Mouse (Mus musculus) limb, embryonic 12.5 days (tissue): ENCODE measurements around the gene Fam171a1. TPM values are rescaled to one million over a fixed set of nuclear protein-coding genes. Genes with fewer than 3 reads are reported as not detected.
"Not testable (repeated sequence)": the region's sequence is repeated elsewhere in the genome, so short reads cannot be mapped to it uniquely, and the experiment has no call there.

Source experiments
- ATAC-seq: fragments of 200-750 bp; cut with Nextera tagmentation; 2 replicates; pipeline ENCODE4 v1.8.0; 2017; ENCODE audit warnings: low read depth, moderate TSS enrichment; ENCODE audit not compliant: insufficient number of reproducible peaks, insufficient read depth, low FRiP score, low TSS enrichment
- H3K27ac ChIP-seq: fragments of 300-500 bp; sonication (generic); 2 replicates; pipeline ENCODE4 v1.5.1; 2016; ENCODE audit warnings: mild to moderate bottlenecking, moderate library complexity
- H3K27me3 ChIP-seq: fragments of 300-500 bp; sonication (generic); 2 replicates; pipeline ENCODE4 v1.6.1; 2016; ENCODE audit warnings: mild to moderate bottlenecking, moderate library complexity
- H3K36me3 ChIP-seq: fragments of 300-500 bp; sonication (generic); 2 replicates; pipeline ENCODE4 v1.6.1; 2016; ENCODE audit warnings: mild to moderate bottlenecking, moderate library complexity
- H3K4me1 ChIP-seq: fragments of 300-500 bp; sonication (generic); replicated peaks from 2 replicates; pipeline ENCODE4 v1.6.1; 2016
- H3K4me2 ChIP-seq: fragments of 300-500 bp; sonication (generic); 2 replicates; pipeline ENCODE4 v1.6.1; 2016; ENCODE audit warnings: mild to moderate bottlenecking, moderate library complexity
- H3K4me3 ChIP-seq: fragments of 300-500 bp; sonication (generic); replicated peaks from 2 replicates; pipeline ENCODE4 v1.5.1; 2016; ENCODE audit warnings: mild to moderate bottlenecking
- H3K9ac ChIP-seq: fragments of 300-500 bp; sonication (generic); replicated peaks from 2 replicates; pipeline ENCODE4 v1.6.1; 2016; ENCODE audit warnings: mild to moderate bottlenecking, moderate library complexity
- H3K9me3 ChIP-seq: fragments of 300-500 bp; sonication (generic); 2 replicates; pipeline ENCODE4 v1.6.1; 2016; ENCODE audit warnings: mild to moderate bottlenecking, moderate library complexity
- WGBS: fragments of 180-500 bp; shearing (Covaris S2); methylation state at CpG from one replicate; pipeline ENCODE4 v1.1.7; 2016; 5-methylcytosine and 5-hydroxymethylcytosine counted together
- polyA plus RNA-seq: library from polyadenylated mRNA; unstranded; fragments of >200 nt; fragmentation: Nextera tagmentation; extraction: Ambion mirVana; gene quantifications from 2 replicates; pipeline ENCODE4 v1.2.1, GENCODE M21; 2016

Fam171a1 gene
- polyA plus RNA-seq, 1 experiment from 2014 or later, result 40.9 TPM

DNA sequence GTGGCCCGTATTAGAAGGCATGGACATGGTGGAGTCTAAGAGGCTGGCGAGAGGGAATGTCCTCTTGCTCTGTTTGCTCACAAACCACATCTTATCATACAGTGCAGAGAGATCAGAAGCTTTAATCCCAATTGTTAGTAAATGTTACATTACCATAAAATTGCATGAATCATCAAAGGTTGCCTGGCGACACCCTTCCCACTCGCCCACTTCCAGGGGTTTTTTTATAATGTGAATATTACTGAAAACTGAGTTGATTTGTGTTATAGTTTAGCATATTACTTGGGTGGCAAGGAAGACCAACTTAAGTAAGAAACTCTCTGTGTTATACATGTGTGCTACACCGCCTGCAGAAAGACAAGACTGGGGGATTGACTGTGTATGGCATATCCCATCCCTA, 60.9 kb downstream of the Fam171a1 start:
- no peak overlapping the region for H3K4me3 ChIP-seq
- no peak overlapping the region for H3K4me2 ChIP-seq
- WGBS, result 94% methylated on average over 5 of the region's 5 CpGs
- no peaks in the 10 kb centered on the region for H3K27me3 ChIP-seq
- peaks cover 9% of the 10 kb centered on the region; the same call in 1 of the 2 replicates for H3K4me1 ChIP-seq
- no peak for ATAC-seq
- H3K9ac ChIP-seq, result no peak overlapping the region
- H3K9me3 ChIP-seq, result no peaks in the 10 kb centered on the region
- peaks cover 16% of the 10 kb centered on the region for H3K36me3 ChIP-seq
- no peak overlapping the region for H3K27ac ChIP-seq

DNA sequence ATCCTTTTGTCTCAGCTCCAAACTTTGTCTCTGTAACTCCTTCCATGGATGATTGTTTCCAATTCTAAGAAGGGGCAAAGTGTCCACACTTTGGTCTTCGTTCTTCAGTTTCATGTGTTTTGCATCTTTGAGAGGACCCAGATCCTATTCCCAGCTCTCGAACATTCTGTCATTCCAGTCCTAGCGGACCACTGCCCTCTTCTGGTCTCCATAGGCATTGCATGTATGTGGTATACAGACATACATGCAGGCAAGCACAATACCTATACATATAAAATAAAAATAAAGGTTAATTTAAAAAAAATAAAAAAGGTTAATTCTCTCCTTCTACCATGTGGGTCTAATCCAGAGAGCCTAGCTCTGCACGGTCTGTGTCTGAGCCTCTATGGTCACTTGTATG, 62.0 kb downstream of the Fam171a1 start:
- ATAC-seq, H3K4me2 ChIP-seq, H3K4me3 ChIP-seq, H3K4me1 ChIP-seq, H3K27ac ChIP-seq, H3K9me3 ChIP-seq, H3K27me3 ChIP-seq, H3K9ac ChIP-seq: not testable (repeated sequence)
- H3K36me3 ChIP-seq, result peaks cover 22% of the 10 kb centered on the region
- WGBS, result 89% methylated on average over 4 of the region's 4 CpGs

DNA sequence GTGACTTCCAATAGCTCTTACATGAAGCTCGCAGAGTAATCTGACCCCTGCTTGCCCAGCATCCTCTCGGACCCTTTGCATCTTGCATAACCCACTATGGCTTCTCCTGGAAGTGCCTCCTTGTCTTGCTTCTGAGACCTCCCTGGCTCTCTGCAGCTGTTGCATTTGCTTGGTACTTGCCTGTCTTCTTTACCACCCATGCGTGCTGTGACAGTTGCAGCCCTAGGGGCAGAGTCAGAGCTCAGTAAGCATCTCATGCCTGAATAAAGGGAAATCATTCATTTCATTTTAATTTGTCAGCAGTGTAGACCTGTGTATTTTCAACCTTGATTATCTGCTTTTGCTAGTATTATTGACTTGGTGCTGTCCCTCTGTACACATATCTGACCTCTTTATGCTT, 62.7 kb downstream of the Fam171a1 start:
- Histone ChIP-seq H3K4me2 (no peak overlapping the region), H3K27me3 (no peaks in the 10 kb centered on the region), H3K36me3 (peaks cover 26% of the 10 kb centered on the region), H3K4me3 (no peak overlapping the region), H3K27ac (no peak overlapping the region), H3K9me3 (no peaks in the 10 kb centered on the region), H3K4me1 (peaks cover 9% of the 10 kb centered on the region; the same call in 1 of the 2 replicates), H3K9ac (no peak overlapping the region)
- ATAC-seq, result no peak
- WGBS, result 72% methylated on average over 3 of the region's 3 CpGs

DNA sequence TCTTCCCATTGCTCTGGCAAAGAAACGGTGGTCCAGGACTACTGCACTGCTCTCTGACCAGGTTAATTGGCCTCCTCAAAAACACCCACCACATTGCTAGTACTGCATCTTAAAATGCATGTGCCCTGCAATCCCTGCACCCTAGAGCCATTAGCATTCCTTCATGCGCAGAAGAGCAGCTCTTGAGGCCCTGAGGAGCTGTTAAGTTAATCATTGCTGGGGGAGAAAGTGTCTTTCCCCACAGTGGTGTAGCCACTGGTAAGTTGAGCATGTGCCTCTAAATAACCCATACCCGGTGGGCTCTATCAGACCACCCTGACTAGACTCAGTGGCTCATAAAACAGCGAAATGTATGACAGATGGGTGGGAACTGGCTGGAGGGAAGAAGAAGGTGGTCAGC, 66.5 kb downstream of the Fam171a1 start:
- Histone ChIP-seq H3K27me3 (no peaks in the 10 kb centered on the region), H3K9me3 (no peaks in the 10 kb centered on the region), H3K4me2 (no peak overlapping the region), H3K27ac (no peak overlapping the region), H3K9ac (no peak overlapping the region), H3K36me3 (peaks cover 30% of the 10 kb centered on the region), H3K4me3 (no peak overlapping the region), H3K4me1 (peaks cover 9% of the 10 kb centered on the region; the same call in 1 of the 2 replicates)
- 70% methylated on average over 4 of the region's 4 CpGs for WGBS
- ATAC-seq, result no peak

DNA sequence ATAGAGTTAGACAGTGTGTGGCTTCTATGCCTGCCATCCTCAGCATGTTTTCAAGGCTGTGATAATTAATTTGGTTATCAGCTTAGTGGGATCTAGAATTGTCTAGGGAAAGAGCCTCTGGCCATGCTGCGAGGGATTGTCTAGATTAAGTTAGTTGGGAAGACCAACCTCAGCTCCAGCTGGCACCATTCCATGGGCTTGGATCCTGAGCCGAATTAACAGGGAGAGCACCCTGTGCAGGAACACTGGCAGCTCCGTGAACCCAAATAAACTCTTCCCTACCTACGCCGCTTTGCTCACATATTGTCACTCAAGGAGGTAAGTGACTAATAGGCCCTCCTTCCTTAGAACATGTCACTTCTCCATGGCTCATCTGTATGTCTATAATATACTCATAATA, 69.6 kb downstream of the Fam171a1 start:
- Histone ChIP-seq H3K27me3 (no peaks in the 10 kb centered on the region), H3K36me3 (peaks cover 39% of the 10 kb centered on the region), H3K4me3 (no peak overlapping the region), H3K27ac (no peak overlapping the region), H3K9ac (no peak overlapping the region), H3K9me3 (no peaks in the 10 kb centered on the region), H3K4me2 (no peak overlapping the region), H3K4me1 (peaks cover 7% of the 10 kb centered on the region; the same call in 1 of the 2 replicates)
- WGBS, result 88% methylated on average over 5 of the region's 5 CpGs
- no peak for ATAC-seq

DNA sequence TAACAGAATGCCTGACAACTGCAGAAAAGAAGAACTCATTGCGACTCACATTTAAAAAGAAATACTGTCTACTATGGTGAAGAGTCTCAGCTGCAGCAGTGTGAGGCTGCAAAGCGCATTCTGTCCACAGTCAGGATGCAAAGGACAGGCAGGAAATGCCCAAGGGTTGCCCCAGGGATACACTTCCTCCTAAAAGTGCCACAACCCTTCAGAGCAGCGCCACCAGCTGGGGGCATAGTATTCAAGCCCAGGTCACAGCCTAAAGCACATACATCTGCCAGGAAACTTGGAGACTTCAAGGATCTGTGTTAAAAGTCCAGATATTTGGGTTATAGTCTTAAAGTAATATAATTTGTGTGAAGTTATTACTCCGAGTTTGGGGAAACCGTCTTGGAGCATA, 71.3 kb downstream of the Fam171a1 start:
- H3K4me3 ChIP-seq, result no peak overlapping the region
- H3K9me3 ChIP-seq, result no peaks in the 10 kb centered on the region
- WGBS, result 87% methylated on average over 5 of the region's 5 CpGs
- H3K4me2 ChIP-seq, result no peak overlapping the region
- no peak for ATAC-seq
- peaks cover 37% of the 10 kb centered on the region for H3K36me3 ChIP-seq
- H3K27ac ChIP-seq, result no peak overlapping the region
- no peaks in the 10 kb centered on the region for H3K4me1 ChIP-seq
- H3K9ac ChIP-seq, result no peak overlapping the region
- H3K27me3 ChIP-seq, result no peaks in the 10 kb centered on the region

DNA sequence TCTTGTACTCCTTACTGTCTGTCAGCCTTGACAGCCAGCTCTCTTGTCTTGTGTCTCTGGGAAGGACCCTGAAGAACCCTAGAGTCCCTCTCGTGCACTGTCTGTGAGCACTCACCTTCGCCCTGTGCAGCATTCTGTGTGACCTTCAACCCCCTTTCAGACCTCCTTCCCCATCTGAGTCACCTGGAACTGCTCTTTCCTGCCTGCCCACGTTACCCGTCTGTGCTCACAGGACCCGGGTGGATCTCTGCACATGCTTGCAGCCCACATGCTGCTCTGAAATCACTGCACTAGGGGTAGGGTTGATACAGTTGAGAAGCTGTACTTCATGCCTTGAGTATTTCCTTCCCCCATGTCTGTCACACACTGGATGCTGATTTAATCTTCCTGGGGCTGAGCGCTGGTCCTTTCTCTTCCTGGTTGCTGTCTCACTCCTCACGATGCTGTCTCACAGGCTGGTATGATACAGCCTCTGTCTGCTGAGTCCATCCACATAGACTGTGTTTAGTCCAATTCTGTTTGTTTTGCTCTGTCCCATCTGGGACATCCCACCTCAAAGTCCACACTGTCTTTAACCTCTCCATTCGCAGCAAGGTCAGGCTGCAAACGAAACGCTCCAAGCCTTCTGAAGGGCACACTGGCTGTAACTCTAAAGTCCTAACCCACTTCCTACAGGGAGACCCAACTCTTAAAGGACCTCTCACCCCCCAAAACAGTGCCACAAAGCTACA, 74.9 kb downstream of the Fam171a1 start:
- H3K27ac ChIP-seq, result no peak overlapping the region
- WGBS, result 89% methylated on average over 10 of the region's 10 CpGs
- no peak overlapping the region for H3K9ac ChIP-seq
- H3K4me2 ChIP-seq, result no peak overlapping the region
- no peak for ATAC-seq
- no peaks in the 10 kb centered on the region for H3K27me3 ChIP-seq
- H3K9me3 ChIP-seq, result no peaks in the 10 kb centered on the region
- no peak overlapping the region for H3K4me3 ChIP-seq
- peaks cover 36% of the 10 kb centered on the region for H3K36me3 ChIP-seq
- H3K4me1 ChIP-seq, result no peaks in the 10 kb centered on the region

DNA sequence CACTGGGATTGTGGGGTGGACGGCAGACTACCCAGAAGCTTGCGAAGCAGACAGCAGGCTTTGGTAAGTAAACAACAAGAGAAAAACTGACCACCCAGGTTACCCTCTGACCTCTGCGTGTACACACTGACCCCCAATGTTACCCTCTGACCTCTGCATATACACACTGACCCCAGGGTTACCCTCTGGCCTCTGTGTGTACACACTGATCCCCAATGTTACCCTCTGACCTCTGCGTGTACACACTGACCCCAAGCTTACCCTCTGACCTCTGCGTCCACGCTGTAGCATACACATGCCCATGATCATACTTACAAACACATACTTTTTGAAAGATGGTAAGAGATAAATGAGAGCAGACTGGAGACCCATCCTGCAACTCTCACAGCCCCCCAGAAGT, 77.1 kb downstream of the Fam171a1 start:
- H3K4me1 ChIP-seq, result no peaks in the 10 kb centered on the region
- no peak overlapping the region for H3K4me2 ChIP-seq
- H3K9ac ChIP-seq, result no peak overlapping the region
- H3K27me3 ChIP-seq, result no peaks in the 10 kb centered on the region
- no peaks in the 10 kb centered on the region for H3K9me3 ChIP-seq
- no peak for ATAC-seq
- H3K36me3 ChIP-seq, result peaks cover 39% of the 10 kb centered on the region
- no peak overlapping the region for H3K27ac ChIP-seq
- WGBS, result 86% methylated on average over 6 of the region's 6 CpGs
- H3K4me3 ChIP-seq, result no peak overlapping the region

DNA sequence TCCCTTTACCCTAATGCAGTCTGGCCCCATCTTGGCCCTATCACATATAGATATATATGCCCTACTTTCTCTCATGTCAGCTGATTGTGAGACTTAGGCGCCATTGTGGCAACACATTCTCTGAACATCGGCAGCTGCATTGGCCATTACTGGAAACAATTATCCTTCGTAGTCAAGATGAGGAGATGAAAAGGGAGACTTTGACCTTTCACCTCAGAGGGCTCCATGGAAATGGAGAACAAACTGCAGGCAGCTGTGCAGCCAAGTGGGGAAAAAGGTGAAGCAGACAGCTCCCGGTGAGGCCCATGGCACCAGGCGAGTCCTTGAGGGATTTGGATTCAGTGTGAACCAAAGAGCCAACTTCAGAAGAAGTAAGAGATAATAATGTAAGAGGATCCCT, 81.5 kb downstream of the Fam171a1 start:
- Histone ChIP-seq H3K27ac (no peak overlapping the region), H3K36me3 (peaks cover 55% of the 10 kb centered on the region), H3K9ac (no peak overlapping the region), H3K4me3 (no peak overlapping the region), H3K9me3 (no peaks in the 10 kb centered on the region), H3K4me1 (no peaks in the 10 kb centered on the region), H3K4me2 (no peak overlapping the region), H3K27me3 (no peaks in the 10 kb centered on the region)
- 40% methylated on average over 5 of the region's 5 CpGs for WGBS
- no peak for ATAC-seq

DNA sequence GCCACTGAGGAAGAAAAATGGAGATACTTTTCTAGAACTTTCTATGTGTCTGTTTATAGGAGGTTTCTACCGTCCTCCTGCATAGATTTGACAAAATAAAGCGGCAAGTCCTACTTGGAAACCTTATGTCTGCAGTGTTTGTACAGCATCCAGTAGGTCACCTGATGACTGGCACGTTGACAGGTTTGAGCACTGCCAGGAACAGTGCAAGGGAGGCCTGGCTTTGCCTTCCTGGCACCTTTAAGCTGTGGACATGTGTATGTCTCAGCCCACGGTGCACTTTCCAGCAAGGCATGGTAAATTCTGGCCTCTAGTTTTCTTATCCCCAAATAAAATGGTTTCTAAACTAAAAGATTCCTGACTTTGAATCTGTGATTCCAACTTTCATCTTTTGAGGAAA, 86.4 kb downstream of the Fam171a1 start:
- Histone ChIP-seq H3K9ac (no peak overlapping the region), H3K27me3 (no peaks in the 10 kb centered on the region), H3K36me3 (peaks cover 50% of the 10 kb centered on the region), H3K4me2 (no peak overlapping the region), H3K4me1 (no peaks in the 10 kb centered on the region), H3K4me3 (no peak overlapping the region), H3K9me3 (no peaks in the 10 kb centered on the region), H3K27ac (no peak overlapping the region)
- 92% methylated on average over 4 of the region's 4 CpGs for WGBS
- ATAC-seq, result no peak

GRCm38 (mm10) chr2:3206975-3207642, 93.1 kb downstream of the Fam171a1 start:
- H3K4me3 ChIP-seq, result no peak overlapping the region
- peaks cover 23% of the 10 kb centered on the region; the same call in 1 of the 2 replicates for H3K36me3 ChIP-seq
- ATAC-seq, result no peak

More at GRCm38 (mm10) chr2:3206975-3207642, 93.1 kb downstream of the Fam171a1 start:
- Histone ChIP-seq H3K27me3 (no peaks in the 10 kb centered on the region), H3K4me1 (no peaks in the 10 kb centered on the region), H3K9me3 (no peaks in the 10 kb centered on the region), H3K27ac (no peak overlapping the region), H3K9ac (no peak overlapping the region), H3K4me2 (no peak overlapping the region)
- WGBS, result 90% methylated on average over 9 of the region's 9 CpGs
